Mouse (Mus musculus) frontal cortex, adult (tissue): ENCODE results near the gene Eid1.
A peak's percentile ranks its signal among the peaks of the same experiment; 100 is the strongest.

Source experiments
- ATAC-seq: cut with Nextera tagmentation; 2 replicates; pipeline ENCODE4 v1.9.2; 2017; ENCODE audit warnings: mild to moderate bottlenecking, moderate library complexity, mixed read lengths; ENCODE audit not compliant: low TSS enrichment

Gene Eid1

GRCm38 (mm10) chr2:125672957-125673631, at the start of gene Eid1:
Eid1 (plus strand) TSS chr2:125673095.
- peak; percentile 85 for ATAC-seq

GRCm38 (mm10) chr2:125623211-125623610, 49.7 kb upstream of the Eid1 start:
- ATAC-seq = no peak

GRCm38 (mm10) chr2:125624127-125624685, 48.7 kb upstream of the Eid1 start:
- ATAC-seq = no peak

GRCm38 (mm10) chr2:125624837-125625351, 48.0 kb upstream of the Eid1 start, which contains the start of gene Cep152:
Cep152 (minus strand) TSS chr2:125625113.
- ATAC-seq = peak; percentile 100

- no peak for ATAC-seq
These were observed 46.4 kb upstream of the Eid1 start for GRCm38 (mm10) chr2:125626536-125626935.

GRCm38 (mm10) chr2:125628487-125628886, 44.4 kb upstream of the Eid1 start:
- ATAC-seq = no peak

GRCm38 (mm10) chr2:125630010-125630409, 42.9 kb upstream of the Eid1 start:
- ATAC-seq = no peak

- ATAC-seq = no peak
These were observed 35.6 kb upstream of the Eid1 start for GRCm38 (mm10) chr2:125637331-125637730.

GRCm38 (mm10) chr2:125644912-125645311, 28.0 kb upstream of the Eid1 start:
- ATAC-seq = no peak

GRCm38 (mm10) chr2:125650038-125650437, 22.9 kb upstream of the Eid1 start:
- no peak for ATAC-seq

GRCm38 (mm10) chr2:125650742-125651352, 22.0 kb upstream of the Eid1 start:
- ATAC-seq = no peak

GRCm38 (mm10) chr2:125651563-125651962, 21.3 kb upstream of the Eid1 start:
- no peak for ATAC-seq

- ATAC-seq = no peak
These were observed 19.6 kb upstream of the Eid1 start for GRCm38 (mm10) chr2:125653286-125653685.

- no peak for ATAC-seq
These were observed 17.5 kb upstream of the Eid1 start for GRCm38 (mm10) chr2:125655391-125655790.

GRCm38 (mm10) chr2:125659823-125660536, 12.9 kb upstream of the Eid1 start:
- ATAC-seq = peak; percentile 95

- peak; percentile 11; the same call in 1 of the 2 replicates for ATAC-seq
These were observed 12.3 kb upstream of the Eid1 start for GRCm38 (mm10) chr2:125660537-125661130.

- ATAC-seq = no peak
These were observed 11.7 kb upstream of the Eid1 start for GRCm38 (mm10) chr2:125661156-125661555.

- no peak for ATAC-seq
These were observed 10.4 kb upstream of the Eid1 start for GRCm38 (mm10) chr2:125662517-125662916.

- ATAC-seq = no peak
These were observed 7.7 kb upstream of the Eid1 start for GRCm38 (mm10) chr2:125665213-125665612.

GRCm38 (mm10) chr2:125665909-125666308, 7.0 kb upstream of the Eid1 start:
- no peak for ATAC-seq

GRCm38 (mm10) chr2:125666668-125667067, 6.2 kb upstream of the Eid1 start:
- no peak for ATAC-seq

- ATAC-seq = no peak
These were observed 5.7 kb upstream of the Eid1 start for GRCm38 (mm10) chr2:125667184-125667583.
